Mouse (Mus musculus): ENCODE results near the gene Kcnj15. TPM values are rescaled to one million over a fixed set of nuclear protein-coding genes. Genes with fewer than 3 reads are reported as not detected.

The Kcnj15 gene
- polyA plus RNA-seq, 1 experiment from 2014 or later: 15.8 TPM

GRCm38 (mm10) chr16:95291450-95292101, 34.2 kb downstream of the Kcnj15 start:
- Histone ChIP-seq H3K9ac (replicated peaks; ENCODE audit: low read depth) (no peak overlapping the region), H3K4me1 (ENCODE audit: insufficient read depth, low read depth, low read length) (no peaks in the 10 kb centered on the region; the same call in 1 of the 2 replicates), H3K9me3 (ENCODE audit: low read length) (no peaks in the 10 kb centered on the region), H3K36me3 (ENCODE audit: insufficient read depth, low read length) (no peaks in the 10 kb centered on the region), H3K27ac (ENCODE audit: low read length) (peak overlapping the region; percentile 60), H3K4me3 (ENCODE audit: low read depth, low read length) (no peak overlapping the region), H3K4me2 (replicated peaks; ENCODE audit: low read depth, low read length) (peak overlapping the region; percentile 32), H3K27me3 (replicated peaks; ENCODE audit: insufficient read depth, low read length) (no peaks in the 10 kb centered on the region)
- peak; percentile 73 for DNase-seq (ENCODE audit: low spot score)
- ATAC-seq: peak; percentile 76
- WGBS: 29% methylated on average over 10 of the region's 10 CpGs
- TF ChIP-seq CTCF (IDR thresholded peaks at IDR 0.05): peak; percentile 34
- TF ChIP-seq EP300 (IDR thresholded peaks at IDR 0.05): no peak

- no peaks in the 10 kb centered on the region for H3K9me3 ChIP-seq (ENCODE audit: low read length)
- DNase-seq (ENCODE audit: low spot score): no peak
- no peak overlapping the region for H3K4me3 ChIP-seq (ENCODE audit: low read depth, low read length)
- H3K36me3 ChIP-seq (ENCODE audit: insufficient read depth, low read length): no peaks in the 10 kb centered on the region
- 62% methylated on average over 14 of the region's 14 CpGs for WGBS
- TF ChIP-seq EP300 (IDR thresholded peaks at IDR 0.05) (no peak), CTCF (IDR thresholded peaks at IDR 0.05) (no peak)
- no peak for ATAC-seq
- no peak overlapping the region for H3K27ac ChIP-seq (ENCODE audit: low read length)
- H3K9ac ChIP-seq (replicated peaks; ENCODE audit: low read depth): no peak overlapping the region
- no peaks in the 10 kb centered on the region for H3K27me3 ChIP-seq (replicated peaks; ENCODE audit: insufficient read depth, low read length)
- no peaks in the 10 kb centered on the region; the same call in 1 of the 2 replicates for H3K4me1 ChIP-seq (ENCODE audit: insufficient read depth, low read depth, low read length)
- H3K4me2 ChIP-seq (replicated peaks; ENCODE audit: low read depth, low read length): no peak overlapping the region
Measured at GRCm38 (mm10) chr16:95292843-95293505, 35.6 kb downstream of the Kcnj15 start.

- Histone ChIP-seq H3K36me3 (ENCODE audit: insufficient read depth, low read length) (no peaks in the 10 kb centered on the region), H3K4me3 (ENCODE audit: low read depth, low read length) (no peak overlapping the region), H3K4me1 (ENCODE audit: insufficient read depth, low read depth, low read length) (no peaks in the 10 kb centered on the region), H3K9ac (replicated peaks; ENCODE audit: low read depth) (no peak overlapping the region), H3K27ac (ENCODE audit: low read length) (no peak overlapping the region), H3K9me3 (ENCODE audit: low read length) (no peaks in the 10 kb centered on the region), H3K27me3 (replicated peaks; ENCODE audit: insufficient read depth, low read length) (no peaks in the 10 kb centered on the region), H3K4me2 (replicated peaks; ENCODE audit: low read depth, low read length) (no peak overlapping the region)
- DNase-seq (ENCODE audit: low spot score) (no peak), ATAC-seq (no peak)
- no peak for TF ChIP-seq EP300 (IDR thresholded peaks at IDR 0.05)
- TF ChIP-seq CTCF (IDR thresholded peaks at IDR 0.05): no peak
- 32% methylated on average over 3 of the region's 3 CpGs for WGBS
Measured at GRCm38 (mm10) chr16:95297651-95298050, 40.3 kb downstream of the Kcnj15 start.

- TF ChIP-seq EP300 (IDR thresholded peaks at IDR 0.05) (no peak), CTCF (IDR thresholded peaks at IDR 0.05) (no peak)
- no peak overlapping the region for H3K4me2 ChIP-seq (replicated peaks; ENCODE audit: low read depth, low read length)
- H3K27ac ChIP-seq (ENCODE audit: low read length): no peak overlapping the region
- DNase-seq (ENCODE audit: low spot score) (no peak), ATAC-seq (no peak)
- H3K36me3 ChIP-seq (ENCODE audit: insufficient read depth, low read length): no peaks in the 10 kb centered on the region
- no peaks in the 10 kb centered on the region for H3K9me3 ChIP-seq (ENCODE audit: low read length)
- no peak overlapping the region for H3K4me3 ChIP-seq (ENCODE audit: low read depth, low read length)
- H3K4me1 ChIP-seq (ENCODE audit: insufficient read depth, low read depth, low read length): no peaks in the 10 kb centered on the region
- WGBS: 77% methylated on average over 3 of the region's 3 CpGs
- no peaks in the 10 kb centered on the region for H3K27me3 ChIP-seq (replicated peaks; ENCODE audit: insufficient read depth, low read length)
- H3K9ac ChIP-seq (replicated peaks; ENCODE audit: low read depth): no peak overlapping the region
Measured at GRCm38 (mm10) chr16:95301667-95302066, 44.3 kb downstream of the Kcnj15 start.

GRCm38 (mm10) chr16:95303676-95304075, 46.3 kb downstream of the Kcnj15 start:
- Histone ChIP-seq H3K4me1 (ENCODE audit: insufficient read depth, low read depth, low read length) (no peaks in the 10 kb centered on the region), H3K36me3 (ENCODE audit: insufficient read depth, low read length) (no peaks in the 10 kb centered on the region), H3K27me3 (replicated peaks; ENCODE audit: insufficient read depth, low read length) (no peaks in the 10 kb centered on the region), H3K9me3 (ENCODE audit: low read length) (no peaks in the 10 kb centered on the region), H3K4me2 (replicated peaks; ENCODE audit: low read depth, low read length) (no peak overlapping the region), H3K9ac (replicated peaks; ENCODE audit: low read depth) (no peak overlapping the region), H3K27ac (ENCODE audit: low read length) (no peak overlapping the region), H3K4me3 (ENCODE audit: low read depth, low read length) (no peak overlapping the region)
- WGBS: 42% methylated on average over 9 of the region's 9 CpGs
- TF ChIP-seq EP300 (IDR thresholded peaks at IDR 0.05): no peak
- no peak for TF ChIP-seq CTCF (IDR thresholded peaks at IDR 0.05)
- ATAC-seq (peak; percentile 18; the same call in 1 of the 2 replicates), DNase-seq (ENCODE audit: low spot score) (no peak)

- H3K4me2 ChIP-seq (replicated peaks; ENCODE audit: low read depth, low read length): no peak overlapping the region
- H3K36me3 ChIP-seq (ENCODE audit: insufficient read depth, low read length): no peaks in the 10 kb centered on the region
- 54% methylated on average over 3 of the region's 3 CpGs for WGBS
- no peaks in the 10 kb centered on the region for H3K27me3 ChIP-seq (replicated peaks; ENCODE audit: insufficient read depth, low read length)
- no peak overlapping the region for H3K4me3 ChIP-seq (ENCODE audit: low read depth, low read length)
- TF ChIP-seq CTCF (IDR thresholded peaks at IDR 0.05): no peak
- TF ChIP-seq EP300 (IDR thresholded peaks at IDR 0.05): no peak
- H3K9ac ChIP-seq (replicated peaks; ENCODE audit: low read depth): no peak overlapping the region
- peak; percentile 45 for ATAC-seq
- H3K9me3 ChIP-seq (ENCODE audit: low read length): no peaks in the 10 kb centered on the region
- peak; percentile 49 for DNase-seq (ENCODE audit: low spot score)
- no peak overlapping the region for H3K27ac ChIP-seq (ENCODE audit: low read length)
- no peaks in the 10 kb centered on the region for H3K4me1 ChIP-seq (ENCODE audit: insufficient read depth, low read depth, low read length)
Measured at GRCm38 (mm10) chr16:95307823-95308360, 50.5 kb downstream of the Kcnj15 start.

Measured in lung, postnatal 0 days (tissue).